Mouse (Mus musculus) spleen, adult 12 weeks (tissue): ENCODE results near the gene Tyrp1.

Experiments
- DNase-seq: peaks from one replicate; pipeline ENCODE4 v3.0.0; 2022; ENCODE audit warnings: low spot score

Gene Tyrp1

DNA sequence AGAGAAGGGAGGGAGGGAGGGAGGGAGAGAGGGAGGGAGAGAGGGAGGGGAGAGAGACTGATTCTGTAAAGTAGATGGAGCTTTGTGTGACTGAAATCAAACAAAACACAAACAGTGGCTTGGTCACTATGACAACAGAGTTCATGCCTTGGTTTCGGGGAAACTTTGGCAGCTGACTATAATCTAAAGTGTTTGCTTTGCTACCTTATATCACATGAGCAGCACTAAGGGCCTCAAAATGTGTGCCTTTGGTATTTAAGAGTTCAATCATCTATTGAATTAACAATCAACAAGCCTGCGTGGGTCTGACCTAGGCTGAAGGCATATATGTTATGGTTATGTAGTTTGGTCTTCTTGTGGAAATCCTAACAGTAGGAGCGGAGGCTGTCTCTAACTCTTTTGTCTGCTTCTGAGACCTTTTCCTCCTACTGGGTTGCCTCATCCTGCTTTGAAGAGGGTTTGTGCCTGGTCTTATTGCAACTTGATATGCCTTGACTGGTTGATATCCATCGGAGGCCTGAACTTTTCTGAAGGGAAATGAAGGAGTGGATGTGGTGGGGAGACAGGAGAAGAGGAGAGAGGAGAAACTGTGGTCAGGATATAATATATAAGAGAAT lies 61.5 kb downstream of the Tyrp1 start:
- DNase-seq: no peak
